Mouse (Mus musculus) heart, postnatal 0 days (tissue): ENCODE results near the gene Abcb9. TPM values are rescaled to one million over a fixed set of nuclear protein-coding genes. Genes with fewer than 3 reads are reported as not detected.
A peak's percentile ranks its signal among the peaks of the same experiment; 100 is the strongest.

Experiments
- ATAC-seq: fragments of 200-750 bp; cut with Nextera tagmentation; 2 replicates; pipeline ENCODE4 v1.8.0; 2017; ENCODE audit warnings: low read depth, moderate number of reproducible peaks, moderate library complexity; ENCODE audit not compliant: insufficient read depth
- DNase-seq: peaks from one replicate; pipeline ENCODE4 v3.0.0-alpha.2; 2016; ENCODE audit warnings: low spot score
- H3K27ac ChIP-seq: fragments of 300-500 bp; sonication (generic); 2 replicates; pipeline ENCODE4 v1.5.1; 2014; ENCODE audit warnings: low read depth, mild to moderate bottlenecking
- H3K27me3 ChIP-seq: fragments of 300-500 bp; sonication (generic); 2 replicates; pipeline ENCODE4 v1.6.1; 2014; ENCODE audit warnings: low read length, mixed read lengths; ENCODE audit not compliant: control insufficient read depth, insufficient read depth
- H3K36me3 ChIP-seq: fragments of 300-500 bp; sonication (generic); replicated peaks from 2 replicates; pipeline ENCODE4 v1.6.1; 2014; ENCODE audit warnings: low read length, mixed read lengths; ENCODE audit not compliant: control insufficient read depth, insufficient read depth
- H3K4me1 ChIP-seq: fragments of 300-500 bp; sonication (generic); 2 replicates; pipeline ENCODE4 v1.6.1; 2014; ENCODE audit warnings: antibody characterized with exemption; ENCODE audit not compliant: control insufficient read depth, insufficient read depth
- H3K4me2 ChIP-seq: fragments of 300-500 bp; sonication (generic); 2 replicates; pipeline ENCODE4 v1.6.1; 2014; ENCODE audit warnings: low read depth, mild to moderate bottlenecking, low read length, moderate library complexity
- H3K4me3 ChIP-seq: fragments of 300-500 bp; sonication (generic); 2 replicates; pipeline ENCODE4 v1.5.1; 2014; ENCODE audit warnings: low read depth, low read length
- H3K9ac ChIP-seq: fragments of 300-500 bp; sonication (generic); replicated peaks from 2 replicates; pipeline ENCODE4 v1.6.1; 2014; ENCODE audit warnings: low read depth, low read length, mixed read lengths
- H3K9me3 ChIP-seq: fragments of 300-500 bp; sonication (generic); replicated peaks from 2 replicates; pipeline ENCODE4 v1.6.1; 2016; ENCODE audit warnings: low read length; ENCODE audit not compliant: control insufficient read depth
- CTCF ChIP-seq: IDR thresholded peaks from 2 replicates; pipeline ENCODE4 v1.5.1; 2016; ENCODE audit warnings: antibody characterized with exemption, control low read depth, low read depth
- EP300 ChIP-seq: IDR thresholded peaks from 2 replicates; pipeline ENCODE4 v1.6.1; 2016; ENCODE audit warnings: antibody characterized with exemption, low read depth
- whole genome bisulfite sequencing: fragments of 180-500 bp; shearing (Covaris S2); extraction: QIAGEN DNeasy Blood & Tissue Kit; methylation state at CpG from one replicate; pipeline ENCODE4 v1.1.7; 2014; 5-methylcytosine and 5-hydroxymethylcytosine counted together
- polyA plus RNA-seq: library from polyadenylated mRNA; unstranded; fragments of >200 nt; fragmentation: Nextera tagmentation; extraction: Ambion mirVana; gene quantifications from 2 replicates; pipeline ENCODE4 v1.2.1, GENCODE M21; 2015
- total RNA-seq: library from RNA; depleted of rRNA; stranded (reverse); fragments of >200 nt; gene quantifications from 2 replicates; pipeline ENCODE4 v1.2.3, GENCODE M21; 2014; ENCODE audit warnings: low replicate concordance; rRNA removed

Gene Abcb9
- total RNA-seq (1.8 and 5.4 TPM in 2 replicates), polyA plus RNA-seq (2.3 and 3.0 TPM in 2 replicates)

DNA sequence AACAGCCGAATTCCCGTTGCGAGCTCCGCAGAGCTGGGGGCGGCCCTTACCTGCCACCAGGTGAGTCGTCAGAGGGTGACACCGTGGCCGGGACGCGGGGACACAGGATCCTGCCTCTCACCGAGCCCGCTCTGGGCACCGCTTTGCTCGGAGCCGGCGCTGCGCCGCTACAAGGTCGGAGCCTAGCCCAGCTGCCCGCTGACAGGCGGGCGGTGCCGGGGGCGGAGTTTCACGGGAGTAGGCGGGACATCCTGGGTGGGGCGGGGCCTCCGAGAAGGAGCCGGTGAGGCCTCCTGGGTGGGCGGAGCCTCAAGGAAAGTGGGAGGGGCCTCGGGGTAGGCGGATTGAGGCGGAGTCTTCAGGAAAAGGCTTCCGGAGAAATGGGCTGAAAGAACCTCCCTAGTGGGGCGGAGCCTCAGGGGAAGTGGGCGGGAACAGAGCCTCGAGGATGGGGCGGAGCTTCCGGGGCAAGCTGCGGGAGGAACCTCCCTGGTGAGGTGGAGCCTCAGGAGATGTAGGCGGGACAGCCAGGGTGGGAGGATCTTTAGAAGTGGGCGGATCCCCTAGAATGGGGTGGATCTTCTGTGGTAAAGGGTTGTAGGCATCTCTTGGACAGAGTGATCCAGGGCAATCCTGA lies at the start of gene Abcb9:
Abcb9 (minus strand) TSS at position 203 of the 637 bp plus-strand sequence.
- peak within 1 kb of the TSS; percentile 38 for H3K9ac ChIP-seq
- peak; percentile 82 for ATAC-seq
- WGBS: under 1% methylated on average over 42 of the region's 42 CpGs
- H3K4me2 ChIP-seq: peak within 1 kb of the TSS; percentile 67
- H3K4me3 ChIP-seq: peak within 1 kb of the TSS; percentile 46
- TF ChIP-seq CTCF (no peak), EP300 (no peak)
- no peaks in the 10 kb centered on the region for H3K27me3 ChIP-seq
- H3K27ac ChIP-seq: no peak within 1 kb of the TSS
- peaks cover 11% of the 10 kb centered on the region; the same call in 1 of the 2 replicates for H3K4me1 ChIP-seq
- peak; percentile 71 for DNase-seq
- H3K36me3 ChIP-seq: no peaks in the 10 kb centered on the region
- H3K9me3 ChIP-seq: no peaks in the 10 kb centered on the region

DNA sequence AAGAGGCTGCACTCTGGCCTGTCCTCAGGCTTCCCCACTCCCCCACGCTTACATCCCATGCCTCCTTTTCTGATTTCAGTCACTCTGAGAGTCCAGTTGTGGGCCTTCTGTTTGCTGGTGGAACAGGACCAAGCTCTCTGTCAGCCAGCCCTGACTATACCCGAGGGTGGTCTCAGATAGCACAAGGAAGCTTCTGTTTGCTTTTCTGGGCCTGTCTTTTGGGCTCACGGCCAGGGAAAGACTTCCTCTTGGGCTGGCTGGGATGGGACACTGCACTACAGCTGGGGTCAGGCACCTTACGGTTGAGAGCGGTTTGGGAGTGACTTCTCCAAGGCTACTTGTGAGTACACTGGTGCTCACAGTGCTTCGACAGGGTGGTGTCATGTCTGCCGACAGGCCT lies 42.5 kb upstream of the Abcb9 start:
- Histone ChIP-seq H3K4me1 (no peaks in the 10 kb centered on the region), H3K4me3 (no peak overlapping the region), H3K9ac (no peak overlapping the region), H3K9me3 (no peaks in the 10 kb centered on the region; the same call in 1 of the 2 replicates), H3K4me2 (no peak overlapping the region), H3K36me3 (peaks cover 71% of the 10 kb centered on the region), H3K27ac (no peak overlapping the region), H3K27me3 (no peaks in the 10 kb centered on the region)
- no peak for ATAC-seq
- 60% methylated on average over 7 of the region's 7 CpGs for WGBS
- peak; percentile 34 for DNase-seq
- TF ChIP-seq CTCF (no peak), EP300 (no peak)

DNA sequence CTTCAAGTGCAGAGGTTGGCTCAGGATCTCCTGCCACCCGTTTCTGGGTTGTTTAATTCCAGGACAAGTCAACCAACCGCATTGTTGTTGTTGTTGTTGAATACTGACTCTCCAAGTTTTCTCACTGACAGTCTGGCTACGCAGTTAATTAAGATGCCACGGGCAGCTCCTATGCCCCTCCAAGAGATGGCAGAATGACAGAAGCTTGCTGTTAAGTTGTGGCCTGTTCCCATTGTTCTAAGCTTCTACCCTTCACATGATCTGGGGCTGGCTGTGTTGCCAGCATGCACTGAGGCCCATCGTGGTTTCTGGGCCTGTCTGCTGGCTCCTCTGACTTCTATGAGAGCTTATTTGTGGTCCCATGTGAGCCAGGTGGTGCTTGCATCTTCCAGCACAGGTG lies 38.7 kb upstream of the Abcb9 start:
- H3K27ac ChIP-seq: no peak overlapping the region
- WGBS: 91% methylated on average over 5 of the region's 5 CpGs
- no peak overlapping the region for H3K9ac ChIP-seq
- no peaks in the 10 kb centered on the region for H3K27me3 ChIP-seq
- no peak overlapping the region for H3K4me2 ChIP-seq
- H3K4me3 ChIP-seq: no peak overlapping the region
- TF ChIP-seq CTCF (no peak), EP300 (no peak)
- no peaks in the 10 kb centered on the region for H3K9me3 ChIP-seq
- H3K4me1 ChIP-seq: no peaks in the 10 kb centered on the region
- DNase-seq: no peak
- H3K36me3 ChIP-seq: peaks cover 85% of the 10 kb centered on the region
- ATAC-seq: no peak

DNA sequence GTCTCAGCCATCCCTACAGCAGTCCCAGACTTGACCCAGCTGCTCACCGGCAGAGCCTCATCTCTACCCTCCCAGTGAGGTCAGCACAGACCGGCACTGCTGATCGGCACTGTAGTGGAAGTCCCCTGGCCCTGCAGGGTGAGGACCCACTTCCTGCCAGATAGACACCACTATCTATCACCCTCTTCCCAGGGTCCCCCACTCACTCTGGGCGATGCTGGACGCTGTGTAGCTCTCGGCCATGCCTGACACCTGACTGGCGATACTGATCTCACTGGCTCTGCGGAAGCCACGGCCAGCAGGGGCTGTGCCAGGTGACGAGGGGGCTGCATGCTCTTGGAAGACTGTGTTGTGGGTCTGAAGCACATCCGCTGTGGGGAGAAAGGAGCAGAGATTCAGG lies 29.5 kb upstream of the Abcb9 start:
- no peak for ATAC-seq
- no peak overlapping the region for H3K4me3 ChIP-seq
- no peaks in the 10 kb centered on the region for H3K9me3 ChIP-seq
- no peak overlapping the region for H3K4me2 ChIP-seq
- 80% methylated on average over 11 of the region's 11 CpGs for WGBS
- no peak for TF ChIP-seq CTCF
- no peak for TF ChIP-seq EP300
- DNase-seq: no peak
- H3K27me3 ChIP-seq: no peaks in the 10 kb centered on the region
- no peak overlapping the region for H3K9ac ChIP-seq
- no peak overlapping the region for H3K27ac ChIP-seq
- H3K36me3 ChIP-seq: peaks cover 98% of the 10 kb centered on the region
- no peaks in the 10 kb centered on the region for H3K4me1 ChIP-seq

DNA sequence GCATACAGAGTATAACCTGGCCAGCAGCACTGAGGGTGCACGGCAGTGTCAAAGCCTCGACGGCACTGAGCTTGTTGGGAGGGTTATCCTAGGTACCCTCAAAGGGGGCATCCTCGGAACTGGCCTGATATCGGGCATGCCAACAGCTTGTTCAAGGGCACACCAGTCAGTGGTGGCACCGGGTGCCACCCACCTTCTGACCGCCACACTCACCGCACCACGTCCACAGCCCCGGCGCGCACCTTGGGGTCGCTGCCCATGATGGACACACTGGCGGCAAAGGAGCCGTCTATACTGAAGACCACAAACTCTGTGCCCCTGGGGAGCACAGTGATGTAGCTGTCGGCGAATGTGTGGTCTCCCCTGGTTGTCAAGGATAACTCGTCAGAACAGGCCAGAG lies 26.8 kb upstream of the Abcb9 start:
- peaks cover 98% of the 10 kb centered on the region for H3K36me3 ChIP-seq
- H3K27me3 ChIP-seq: no peaks in the 10 kb centered on the region

DNA sequence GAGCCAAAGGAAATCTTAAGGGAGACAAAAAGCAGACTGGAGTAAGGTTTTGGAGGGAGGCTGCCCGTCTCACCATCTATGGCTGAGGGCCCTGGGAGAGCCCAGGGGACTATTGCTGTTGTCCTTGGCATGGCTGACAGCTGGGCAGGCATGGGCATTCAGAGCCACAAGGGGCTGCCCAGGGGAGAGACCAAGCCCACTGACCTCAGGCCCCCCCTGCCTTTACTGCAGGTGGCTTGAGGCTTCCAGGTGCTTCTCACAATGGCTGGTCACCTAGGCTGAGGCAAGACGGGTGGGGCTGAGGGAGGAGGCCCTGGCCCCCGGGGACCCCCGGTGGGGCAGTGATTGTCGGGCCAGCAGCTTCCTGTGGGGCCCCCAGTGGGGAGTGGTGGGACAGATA lies 23.6 kb upstream of the Abcb9 start:
- no peak overlapping the region for H3K27ac ChIP-seq
- H3K4me3 ChIP-seq: no peak overlapping the region
- WGBS: 62% methylated on average over 5 of the region's 5 CpGs
- ATAC-seq: no peak
- no peak for DNase-seq
- no peak overlapping the region for H3K9ac ChIP-seq
- TF ChIP-seq EP300: no peak
- no peak for TF ChIP-seq CTCF
- H3K9me3 ChIP-seq: no peaks in the 10 kb centered on the region
- no peaks in the 10 kb centered on the region for H3K27me3 ChIP-seq
- H3K4me1 ChIP-seq: peaks cover 10% of the 10 kb centered on the region
- no peak overlapping the region for H3K4me2 ChIP-seq
- H3K36me3 ChIP-seq: peaks cover 76% of the 10 kb centered on the region

More for the DNA sequence above, 26.8 kb upstream of the Abcb9 start:
- WGBS: 86% methylated on average over 18 of the region's 18 CpGs
- Histone ChIP-seq H3K27ac (no peak overlapping the region), H3K4me2 (no peak overlapping the region), H3K4me1 (peaks cover under 1% of the 10 kb centered on the region; the same call in 1 of the 2 replicates), H3K9ac (no peak overlapping the region), H3K4me3 (no peak overlapping the region), H3K9me3 (no peaks in the 10 kb centered on the region)
- ATAC-seq (no peak), DNase-seq (no peak)
- no peak for TF ChIP-seq EP300
- TF ChIP-seq CTCF: no peak
